Mouse (Mus musculus): ENCODE data around the gene Gbx1. TPM values are rescaled to one million over a fixed set of nuclear protein-coding genes. Genes with fewer than 3 reads are reported as not detected.
A peak's percentile ranks its signal among the peaks of the same experiment; 100 is the strongest.
"Not testable (repeated sequence)": the region's sequence is repeated elsewhere in the genome, so short reads cannot be mapped to it uniquely, and the experiment has no call there.

The Gbx1 gene
- total RNA-seq (2021) = not detected
- long read RNA-seq, experiment 1 = 0 reads
- long read RNA-seq, experiment 2 = 0 reads

- no peak for DNase-seq (ENCODE audit: low spot score in 2 of 2)
These were observed at the start of gene Gbx1 for GRCm38 (mm10) chr5:24526889-24527230. Gene Gbx1 (minus strand): TSS chr5:24527202.

DNA sequence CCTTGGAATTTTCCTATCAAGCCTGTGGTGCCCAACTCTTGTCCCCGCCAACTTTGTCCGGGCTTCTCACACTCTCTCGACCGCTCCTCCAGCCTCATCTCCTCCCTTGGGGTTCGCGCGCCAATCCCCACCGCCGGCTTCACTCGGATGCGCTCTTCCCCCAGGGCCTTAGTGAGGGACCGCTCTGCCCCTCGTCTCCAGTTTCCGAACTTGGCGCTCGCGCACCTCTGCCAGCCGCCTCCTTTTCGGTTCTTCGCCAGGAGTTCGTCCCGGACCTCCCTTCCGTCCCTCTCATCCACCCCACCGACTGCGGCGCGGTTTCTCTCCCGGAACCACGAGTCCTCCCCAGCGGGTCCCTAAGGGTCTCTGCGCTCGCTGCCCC is 49.8 kb upstream of the Gbx1 start:
- DNase-seq (ENCODE audit: low spot score in 2 of 2) = no peak

- no peak for DNase-seq (ENCODE audit: low spot score in 2 of 2)
These were observed 48.9 kb upstream of the Gbx1 start for GRCm38 (mm10) chr5:24575948-24576347.

GRCm38 (mm10) chr5:24556709-24557108 is 29.7 kb upstream of the Gbx1 start, which contains the start of gene 4931409K22Rik:
Gene 4931409K22Rik (minus strand): TSS chr5:24556809.
- no peak for DNase-seq (ENCODE audit: low spot score in 2 of 2)

DNA sequence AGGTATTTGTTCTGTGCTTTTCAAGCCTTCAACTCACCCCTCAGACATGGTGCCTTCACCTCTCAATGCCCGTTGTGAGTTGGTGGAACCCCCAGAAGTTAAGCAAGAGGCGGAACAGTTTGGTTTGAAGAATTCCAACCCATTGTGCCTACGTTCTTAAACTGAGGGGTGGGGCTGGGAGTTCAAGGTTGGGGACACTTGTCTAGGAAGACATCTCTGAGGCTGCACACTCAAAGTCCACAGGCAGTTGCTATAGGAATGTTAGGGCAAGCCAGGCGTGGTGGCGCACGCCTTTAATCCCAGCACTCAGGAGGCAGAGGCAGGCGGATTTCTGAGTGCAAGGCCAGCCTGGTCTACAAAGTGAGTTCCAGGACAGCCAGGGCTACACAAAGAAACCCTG is 28.3 kb upstream of the Gbx1 start:
- DNase-seq (ENCODE audit: low spot score in 2 of 2) = not testable (repeated sequence)

DNA sequence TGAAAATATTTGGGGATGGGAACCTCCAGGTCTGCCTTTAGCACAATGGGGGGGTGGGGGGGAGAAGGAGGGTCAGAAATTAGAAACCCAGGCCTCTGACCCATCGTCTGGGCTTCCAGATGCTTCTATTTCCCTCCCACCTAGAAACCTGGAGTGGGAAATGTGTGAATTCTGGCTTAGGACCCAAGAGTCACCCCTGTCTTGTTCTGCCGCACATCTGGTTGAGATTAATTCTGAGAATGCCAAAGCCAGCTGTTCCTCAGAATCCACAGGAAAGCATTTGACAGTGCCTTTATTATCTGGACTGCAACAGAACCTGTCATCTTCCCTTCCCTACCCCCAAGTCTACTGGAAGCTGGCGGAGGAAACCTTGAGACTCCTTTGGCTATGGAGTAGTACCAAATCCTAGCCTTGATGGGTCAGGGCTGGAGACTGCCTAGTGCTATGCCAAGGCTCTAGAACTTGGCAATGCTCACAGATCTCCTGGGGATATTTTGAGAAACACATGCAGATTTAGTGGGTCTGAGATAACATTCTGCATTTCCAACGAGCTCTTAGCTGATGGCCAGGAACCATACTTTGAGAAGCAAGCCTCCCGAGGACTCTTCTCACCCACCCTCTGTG is 26.7 kb upstream of the Gbx1 start:
- no peak for DNase-seq (ENCODE audit: low spot score in 2 of 2)

DNA sequence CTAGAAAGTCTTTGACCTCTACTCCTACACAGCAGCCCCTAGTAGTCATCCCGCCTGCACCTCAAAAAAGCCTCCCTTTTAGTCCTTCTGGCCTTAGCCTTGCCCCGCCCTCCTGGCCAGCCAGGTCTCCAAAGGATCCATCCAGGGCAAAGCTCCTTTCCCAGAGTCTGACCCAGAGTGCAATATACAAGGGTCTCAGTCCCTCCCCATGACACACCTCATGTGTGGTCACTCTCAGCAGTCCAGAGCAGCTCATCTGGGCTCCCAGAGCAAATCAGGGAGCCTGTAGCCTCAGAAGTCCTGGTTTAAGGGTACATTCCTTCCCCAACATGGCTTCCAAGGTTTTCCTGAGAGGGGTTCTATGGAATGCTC is 24.3 kb upstream of the Gbx1 start:
- no peak for DNase-seq (ENCODE audit: low spot score in 2 of 2)

- peak; percentile 48 to 64 for DNase-seq (ENCODE audit: low spot score in 2 of 2)
These were observed 23.8 kb upstream of the Gbx1 start for GRCm38 (mm10) chr5:24550598-24551316.

- no peak for DNase-seq (ENCODE audit: low spot score in 2 of 2)
These were observed 15.6 kb upstream of the Gbx1 start for GRCm38 (mm10) chr5:24542643-24543042.

DNA sequence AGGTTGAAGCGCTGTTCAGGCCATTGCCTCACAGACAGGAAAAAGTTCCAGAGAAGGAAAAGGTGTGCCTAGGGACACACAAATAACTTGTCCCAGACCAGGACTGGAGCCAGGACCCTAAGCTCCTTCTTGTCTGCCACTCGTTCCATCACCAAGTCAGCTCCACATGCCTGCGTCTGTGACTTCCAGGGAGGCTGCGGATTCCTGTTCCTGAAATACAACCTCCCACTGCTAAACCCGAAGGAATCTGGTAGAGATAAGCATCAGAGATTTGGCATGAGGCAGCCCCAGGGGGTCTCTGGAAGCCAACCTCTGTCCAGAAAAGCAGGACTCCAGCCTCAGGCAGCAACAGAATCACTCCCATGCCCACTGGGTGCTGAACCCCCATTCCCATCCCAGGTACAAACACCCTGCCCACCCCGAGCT is 14.2 kb upstream of the Gbx1 start:
- DNase-seq (ENCODE audit: low spot score in 2 of 2) = no peak

DNA sequence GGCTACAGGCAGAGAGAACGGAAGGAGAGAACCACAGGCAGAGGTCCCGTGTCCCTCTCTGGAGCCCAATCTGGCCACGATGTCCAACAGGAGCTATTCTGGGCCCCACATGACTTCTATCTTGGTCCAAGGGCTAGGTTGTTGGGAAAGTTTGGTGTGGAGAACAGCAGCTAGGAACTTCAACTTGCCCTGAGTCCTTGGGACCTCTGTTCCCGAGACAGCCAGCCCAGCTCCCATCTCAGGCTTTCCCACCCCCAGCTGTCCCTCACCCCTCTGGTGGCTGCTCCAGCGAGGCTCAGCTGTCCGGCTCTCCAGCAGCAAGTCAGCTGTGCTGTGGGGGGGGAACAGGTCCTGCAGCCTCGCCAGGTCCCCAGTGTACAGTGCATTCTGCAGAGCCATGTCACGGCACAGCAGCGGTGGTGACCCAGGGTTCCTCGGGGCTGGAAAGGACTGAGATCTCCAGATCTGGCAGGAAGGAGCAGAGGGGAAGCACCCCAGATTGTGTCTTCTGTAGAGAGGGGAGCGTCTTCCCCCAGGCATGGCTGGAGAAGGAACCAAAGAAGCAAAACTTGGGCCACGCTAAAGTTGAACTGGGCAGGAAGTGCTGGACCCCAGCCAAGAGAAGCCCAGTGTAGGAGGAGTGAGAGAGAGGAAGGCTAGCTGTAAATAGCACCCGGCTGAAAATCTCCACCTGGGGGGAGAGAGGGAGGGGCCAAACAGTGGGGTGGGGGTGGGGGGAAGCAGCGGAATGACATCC is 13.6 kb upstream of the Gbx1 start, which contains the start of gene Asb10:
TSS of gene Asb10 (minus strand) at position 592 of the 757 bp plus-strand sequence.
- peak in 1 of 2 experiments; percentile 34 for DNase-seq (ENCODE audit: low spot score in 2 of 2)

GRCm38 (mm10) chr5:24539571-24540296 is 12.7 kb upstream of the Gbx1 start:
- no peak for DNase-seq (ENCODE audit: low spot score in 2 of 2)

- no peak for DNase-seq (ENCODE audit: low spot score in 2 of 2)
These were observed 10.6 kb upstream of the Gbx1 start for GRCm38 (mm10) chr5:24537618-24538017.

DNA sequence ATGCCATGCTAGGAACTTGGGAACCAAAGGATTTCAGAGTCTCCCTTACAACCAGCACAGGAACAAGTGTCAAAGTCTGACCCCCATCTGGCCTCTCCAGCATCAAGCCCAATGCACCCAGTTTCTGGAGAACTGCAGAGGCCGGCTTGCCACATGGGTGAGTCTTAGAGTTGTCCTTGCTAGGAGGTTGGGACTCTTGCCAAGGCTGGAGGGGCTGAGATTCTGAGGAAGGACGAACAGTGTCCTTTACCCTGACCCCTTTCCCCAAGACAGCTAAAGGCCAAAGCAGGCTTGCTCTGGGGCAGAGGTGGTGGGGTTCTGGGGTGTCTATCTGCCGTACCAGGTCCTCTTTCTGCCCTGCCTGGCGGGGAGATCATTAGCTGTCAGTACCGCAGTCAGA is 9.5 kb upstream of the Gbx1 start:
- DNase-seq (ENCODE audit: low spot score in 2 of 2) = no peak

GRCm38 (mm10) chr5:24535731-24536130 is 8.7 kb upstream of the Gbx1 start:
- no peak for DNase-seq (ENCODE audit: low spot score in 2 of 2)

DNA sequence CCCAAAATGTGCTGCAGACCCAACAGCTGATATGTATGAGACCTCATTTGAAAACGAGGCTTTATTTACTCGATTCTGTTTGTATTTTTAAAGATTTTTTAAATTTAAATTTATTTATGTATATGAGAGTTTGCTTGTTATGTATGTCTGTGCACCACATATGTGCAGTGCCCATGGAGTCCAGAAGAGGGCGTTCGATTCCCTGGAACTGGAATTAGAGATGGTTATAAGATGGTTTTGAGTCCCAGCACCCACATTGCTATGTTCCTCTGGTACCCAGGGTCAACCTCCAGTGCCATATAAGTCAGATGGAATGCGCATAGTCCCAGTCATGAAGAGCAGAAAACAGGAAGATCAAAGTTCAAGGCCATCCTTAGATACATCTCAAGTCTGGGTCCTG is 7.3 kb upstream of the Gbx1 start:
- no peak for DNase-seq (ENCODE audit: low spot score in 2 of 2)

DNA sequence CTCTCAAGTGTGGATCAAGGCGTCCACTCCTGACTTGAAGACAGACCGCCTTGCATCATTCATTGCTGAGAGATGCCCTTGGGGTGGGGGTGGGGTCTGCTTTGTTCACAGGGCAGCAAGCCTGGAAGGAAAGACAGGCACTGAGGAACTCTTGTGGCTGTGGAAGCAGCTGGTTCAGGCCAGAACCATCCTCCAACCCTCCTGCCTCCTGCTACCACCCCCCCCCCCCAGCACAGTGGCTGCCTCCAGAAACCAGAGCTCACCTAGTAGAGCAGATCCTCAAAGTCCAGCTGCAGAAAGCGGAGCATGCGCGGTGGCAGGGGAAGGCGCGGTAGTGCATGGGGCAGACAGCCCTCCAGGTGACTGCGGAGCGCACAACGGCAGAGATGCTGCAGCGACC is 6.4 kb upstream of the Gbx1 start:
- no peak for DNase-seq (ENCODE audit: low spot score in 2 of 2)

- peak; percentile 94 to 95 for DNase-seq (ENCODE audit: low spot score in 2 of 2)
These were observed 3.2 kb upstream of the Gbx1 start for GRCm38 (mm10) chr5:24530042-24530689.

DNA sequence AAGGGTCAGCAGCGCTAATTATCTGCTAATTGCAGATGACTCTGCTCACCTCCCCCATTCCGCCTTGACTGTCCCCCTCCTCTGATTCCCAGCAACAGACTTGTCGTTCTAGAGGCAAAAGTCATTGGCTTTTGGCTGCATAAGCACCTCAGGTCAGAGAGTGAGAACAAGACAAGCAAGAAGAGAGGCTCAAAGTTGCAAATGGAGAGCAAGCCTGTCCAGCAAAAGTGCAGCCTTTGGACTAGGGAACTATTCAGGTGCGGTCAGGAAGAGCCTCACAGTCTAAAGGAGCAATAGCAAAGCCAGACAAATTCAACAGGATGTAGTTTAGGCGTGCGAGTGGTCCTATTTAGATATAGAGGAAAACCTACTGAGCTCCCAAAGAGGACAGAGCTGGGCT is 778 bp upstream of the Gbx1 start:
- no peak for DNase-seq (ENCODE audit: low spot score in 2 of 2)

- no peak for DNase-seq (ENCODE audit: low spot score in 2 of 2)
These were observed 663 bp downstream of the Gbx1 start for GRCm38 (mm10) chr5:24526190-24526888.
